Mouse (Mus musculus) gastrocnemius, adult 8-10 months (tissue): Measurements from ENCODE around the gene Tcn2. TPM values are rescaled to one million over a fixed set of nuclear protein-coding genes. Genes with fewer than 3 reads are reported as not detected.
"Not testable (repeated sequence)": the region's sequence is repeated elsewhere in the genome, so short reads cannot be mapped to it uniquely, and the experiment has no call there.

Source experiments
- DNase-seq, 2 experiments: peaks; one replicate each; pipeline ENCODE4 v3.0.0; 2022; ENCODE audit warnings: low spot score in 2 of 2
- total RNA-seq, 4 experiments: library from RNA; stranded (reverse); gene quantifications; 2 replicates each; pipeline ENCODE4 v1.2.4; 2022

The Tcn2 gene
- total RNA-seq, 4 experiments from 2014 or later, result 11.6 to 17.3 (median 13.2) TPM

DNA sequence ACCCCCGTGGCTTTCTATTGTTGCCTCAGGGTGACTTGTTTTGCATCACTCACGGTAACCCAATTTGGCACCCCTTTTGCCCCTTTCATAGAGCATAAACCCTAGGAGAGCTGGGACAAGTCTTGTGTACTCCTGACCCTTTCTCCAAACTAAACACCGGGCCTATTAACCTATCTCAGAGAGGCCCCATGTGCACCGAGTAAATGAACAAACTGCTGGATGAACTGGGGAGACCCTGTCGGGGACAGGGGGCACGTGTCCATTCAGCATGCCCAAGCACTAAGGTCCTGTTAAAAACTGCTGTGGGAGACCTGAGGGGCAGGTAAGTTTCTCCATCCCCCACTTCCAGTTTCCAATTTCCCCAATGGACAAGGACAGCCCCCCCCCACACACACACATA is 1.0 kb downstream of the Tcn2 start:
- no peak for DNase-seq

DNA sequence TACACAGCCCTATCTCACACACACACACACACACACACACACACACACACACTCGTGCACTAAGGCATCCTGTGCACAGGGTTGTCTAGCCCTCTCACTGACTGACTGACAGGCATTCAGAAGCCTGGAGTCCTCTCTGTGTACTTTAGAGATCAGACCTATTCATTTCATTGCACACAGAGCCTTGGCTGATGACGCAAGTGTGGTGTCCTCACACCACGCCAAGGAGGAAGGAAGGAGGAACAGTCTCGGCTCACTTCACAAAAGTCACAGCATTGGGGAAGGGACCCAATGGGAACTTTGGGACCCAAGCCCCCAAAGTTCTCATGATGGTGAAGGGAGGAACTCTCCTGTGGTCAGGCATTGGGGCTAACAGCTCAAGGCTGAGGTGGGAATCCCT is 1.9 kb downstream of the Tcn2 start:
- no peak for DNase-seq

DNA sequence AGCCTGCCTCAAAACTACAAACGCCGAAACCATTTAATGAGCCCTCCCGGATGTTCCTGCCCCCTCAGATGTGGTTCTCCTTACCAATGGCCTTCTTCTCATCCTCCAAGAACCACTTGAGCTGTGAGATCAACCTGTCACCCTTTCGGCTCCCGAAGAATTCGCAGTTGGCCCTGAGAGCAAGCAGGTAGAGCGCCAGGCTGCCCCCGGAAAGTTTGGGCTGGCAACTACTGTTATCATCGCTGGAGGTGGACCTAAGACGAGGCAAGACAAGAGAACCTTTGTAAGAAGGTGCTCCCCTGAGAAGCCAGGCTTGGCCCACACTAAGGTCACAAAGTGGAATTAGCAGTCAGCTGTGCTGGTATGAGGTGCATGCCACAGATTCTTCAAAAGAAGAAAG is 6.0 kb downstream of the Tcn2 start:
- DNase-seq, result no peak

DNA sequence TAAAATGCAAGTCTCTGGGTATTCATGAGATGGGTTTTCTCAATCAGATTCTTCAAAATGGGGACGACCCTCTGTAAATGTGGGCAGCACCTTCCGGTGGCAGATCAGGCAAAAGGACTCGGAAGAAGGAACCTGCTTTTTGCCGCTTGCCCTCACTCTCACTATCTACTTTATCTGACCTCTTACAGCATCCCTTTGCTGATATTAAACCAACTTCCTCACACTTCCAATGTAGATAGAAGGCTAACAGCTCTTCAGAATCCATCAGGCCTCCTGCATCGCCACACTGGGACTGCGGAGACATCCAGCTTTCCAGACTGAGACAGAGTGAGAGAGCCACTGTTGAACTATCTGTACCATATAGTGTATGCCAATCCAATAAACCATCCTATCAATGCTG is 9.2 kb downstream of the Tcn2 start:
- no peak for DNase-seq

DNA sequence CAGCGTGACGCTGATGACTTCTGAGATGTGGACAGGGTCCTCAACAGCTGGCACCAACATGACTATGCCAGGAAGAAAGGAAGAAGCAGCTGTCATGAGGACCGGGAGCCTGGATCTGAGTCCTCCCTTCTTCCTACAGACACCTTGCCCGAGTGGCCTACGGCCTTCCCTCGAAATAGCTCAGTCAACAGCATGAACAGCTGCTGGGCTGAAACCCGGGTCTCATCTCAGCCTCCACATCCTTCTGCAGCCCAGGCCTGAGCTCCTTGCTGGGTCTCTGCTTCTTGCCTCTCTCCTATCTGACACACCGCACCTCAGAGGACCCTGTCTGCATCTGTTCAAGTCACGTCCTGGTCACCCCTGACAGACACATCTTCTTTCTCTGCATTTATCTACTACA is 9.8 kb downstream of the Tcn2 start:
- no peak for DNase-seq

DNA sequence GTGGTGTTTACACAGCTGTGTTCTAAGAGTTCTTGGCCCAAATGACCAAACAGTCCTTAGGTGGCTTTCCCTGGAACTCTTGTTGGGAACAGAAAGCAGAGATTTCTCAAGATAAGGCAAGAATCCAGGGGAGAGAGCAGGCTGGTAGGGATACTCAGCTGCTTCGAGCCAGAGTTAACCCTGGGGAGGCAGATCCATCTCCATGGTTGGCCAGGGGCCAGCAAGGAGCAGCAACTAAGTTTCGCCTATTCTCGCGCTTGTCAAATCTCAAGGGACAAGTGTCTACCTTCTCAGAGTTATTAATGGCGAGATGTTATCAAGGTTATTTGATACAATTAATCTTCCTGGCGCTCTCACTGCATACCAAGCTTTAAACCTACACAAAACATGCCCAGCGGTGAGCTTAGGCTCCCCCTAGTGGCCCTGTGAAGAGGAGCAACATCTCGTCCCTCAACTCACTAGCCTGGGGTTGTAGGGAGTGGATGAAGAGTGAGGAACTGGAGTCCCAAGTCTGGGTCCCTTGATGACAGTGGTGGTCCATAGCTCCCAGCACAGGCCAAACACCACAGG is 10.6 kb downstream of the Tcn2 start:
- no peak for DNase-seq

DNA sequence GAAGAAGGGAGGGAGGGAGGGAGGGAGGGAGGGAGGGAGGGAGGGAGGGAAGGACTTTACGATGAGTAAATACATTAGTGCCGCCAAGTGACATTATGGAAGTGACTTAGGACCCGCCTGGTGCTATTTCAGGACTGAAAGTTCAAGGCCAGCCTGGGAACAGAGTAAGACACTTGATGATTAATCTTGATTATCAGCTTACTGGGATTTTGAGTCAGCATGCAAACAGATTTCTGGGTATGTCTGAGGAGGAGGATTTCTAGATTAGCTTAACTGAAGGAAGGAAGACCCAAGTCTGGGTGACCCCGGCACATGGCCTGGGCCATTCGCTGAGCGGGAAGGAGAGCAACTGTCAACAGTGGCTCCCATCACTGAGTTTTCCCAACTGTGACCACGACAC is 11.5 kb downstream of the Tcn2 start:
- DNase-seq, result no peak

DNA sequence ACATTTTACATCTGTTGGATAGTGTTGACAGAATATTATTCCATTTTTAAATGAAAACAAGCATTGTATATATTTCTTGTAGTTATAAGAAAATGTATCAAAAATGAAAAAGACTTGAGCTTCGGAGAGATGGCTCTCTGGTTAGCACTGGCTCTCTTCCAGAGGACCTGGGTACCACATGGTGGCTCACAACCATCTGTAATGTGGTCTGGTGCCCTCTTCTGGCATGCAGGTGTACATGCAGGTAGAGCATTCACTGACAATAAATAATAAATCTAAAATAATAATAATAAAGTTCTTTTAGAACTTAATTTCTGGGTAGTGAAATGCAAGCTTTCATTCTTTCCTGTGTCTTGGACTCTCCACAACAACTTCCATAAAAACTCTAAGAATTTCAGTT is 13.2 kb downstream of the Tcn2 start:
- no peak for DNase-seq

DNA sequence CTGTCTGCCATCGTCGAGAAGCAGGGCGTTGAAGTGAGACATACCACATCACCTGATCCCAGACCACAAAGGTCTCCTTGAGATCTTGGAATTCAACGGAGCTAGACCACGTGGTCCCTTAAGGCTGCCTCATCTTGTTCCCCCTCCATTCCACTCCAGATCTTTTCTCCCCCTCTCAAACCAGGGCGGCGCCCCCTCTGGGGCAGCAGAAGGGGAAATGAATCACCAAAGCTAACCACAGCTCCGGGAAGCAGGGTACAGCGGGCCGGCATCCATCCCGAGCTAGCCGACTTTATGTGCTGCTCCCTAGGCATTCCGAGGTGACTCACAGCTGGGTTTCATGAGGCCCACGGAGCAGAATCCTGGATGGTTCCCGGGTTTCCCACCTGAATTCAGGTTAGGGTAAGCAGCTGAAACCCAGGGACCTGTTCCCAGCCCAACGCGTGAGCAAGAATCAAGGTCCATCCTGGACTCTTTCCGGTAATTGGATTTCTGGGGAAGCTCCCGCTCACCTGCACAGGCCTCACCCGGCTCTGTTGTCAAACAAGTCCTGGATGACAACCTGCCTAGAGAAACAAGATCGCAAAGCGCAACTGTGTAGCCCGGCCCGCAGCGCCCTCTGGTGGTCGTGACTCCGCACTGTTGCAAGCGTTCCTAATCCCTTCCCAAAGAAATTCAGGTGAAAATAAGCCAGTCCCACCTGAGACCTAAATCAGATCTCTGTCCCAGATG is 17.7 kb downstream of the Tcn2 start, which contains the start of gene Slc35e4:
Slc35e4 (minus strand) TSS at position 556 of the 732 bp plus-strand sequence.
- peak; percentile 58 to 63 for DNase-seq

DNA sequence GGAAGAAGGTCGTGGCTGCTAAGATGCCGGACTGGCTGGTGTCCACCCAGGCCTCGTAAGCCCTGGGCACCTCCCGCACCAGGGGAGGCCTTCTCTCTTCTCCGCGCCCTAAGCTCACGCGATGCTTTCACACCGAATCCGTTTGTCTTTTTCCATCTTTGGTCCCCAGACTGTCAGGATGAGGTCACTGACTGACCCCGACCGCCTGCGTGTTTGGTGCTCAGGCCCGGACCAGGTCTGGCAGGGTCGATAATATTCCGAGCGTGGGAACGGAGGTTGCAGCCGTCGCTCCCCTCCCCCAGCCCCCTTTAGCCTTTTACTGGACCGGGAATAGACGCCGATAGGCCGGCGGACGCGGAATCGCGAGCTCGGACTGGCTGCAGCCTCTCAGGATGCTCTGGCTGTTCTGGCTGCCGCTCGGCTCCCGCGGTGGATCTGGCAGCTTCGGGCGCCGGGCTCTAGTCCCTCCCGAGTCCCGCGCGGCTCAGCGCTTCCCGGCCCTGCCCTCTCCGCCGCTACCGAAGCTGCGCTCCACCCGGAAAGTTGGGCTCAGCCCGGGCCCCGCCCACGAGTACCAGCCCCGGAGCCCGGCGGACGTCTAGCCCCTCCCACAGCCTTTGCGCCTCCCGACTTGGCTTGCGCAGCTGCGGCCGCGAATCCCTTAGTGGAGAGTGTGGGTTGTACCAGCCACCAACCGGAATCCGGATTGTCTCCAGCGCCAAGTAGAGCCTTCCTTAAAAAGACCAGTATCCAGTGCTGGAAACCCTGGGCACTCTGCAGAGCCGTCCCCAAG is 18.4 kb downstream of the Tcn2 start:
- DNase-seq, result peak; percentile 90 to 92

DNA sequence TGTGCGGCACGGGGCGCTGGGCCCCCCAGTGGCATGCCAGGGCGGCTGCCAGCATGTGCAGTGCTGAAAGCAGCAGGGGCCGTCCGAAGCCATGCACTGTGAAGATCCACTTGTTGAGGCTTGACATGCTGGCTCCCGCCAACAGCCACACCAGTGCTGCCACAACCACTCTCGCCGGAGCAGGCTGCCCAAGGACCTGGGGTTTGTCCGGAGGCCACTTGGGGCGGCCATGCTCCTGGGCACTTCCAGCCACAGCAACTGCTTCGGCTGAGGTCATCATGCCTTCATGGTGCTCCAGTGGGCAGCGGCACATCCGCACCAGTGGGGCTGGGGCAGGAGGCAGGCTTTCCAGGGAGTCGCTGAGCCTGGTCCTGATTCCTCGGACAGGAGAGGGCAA is 19.1 kb downstream of the Tcn2 start:
- DNase-seq, result peak; percentile 27 to 29

DNA sequence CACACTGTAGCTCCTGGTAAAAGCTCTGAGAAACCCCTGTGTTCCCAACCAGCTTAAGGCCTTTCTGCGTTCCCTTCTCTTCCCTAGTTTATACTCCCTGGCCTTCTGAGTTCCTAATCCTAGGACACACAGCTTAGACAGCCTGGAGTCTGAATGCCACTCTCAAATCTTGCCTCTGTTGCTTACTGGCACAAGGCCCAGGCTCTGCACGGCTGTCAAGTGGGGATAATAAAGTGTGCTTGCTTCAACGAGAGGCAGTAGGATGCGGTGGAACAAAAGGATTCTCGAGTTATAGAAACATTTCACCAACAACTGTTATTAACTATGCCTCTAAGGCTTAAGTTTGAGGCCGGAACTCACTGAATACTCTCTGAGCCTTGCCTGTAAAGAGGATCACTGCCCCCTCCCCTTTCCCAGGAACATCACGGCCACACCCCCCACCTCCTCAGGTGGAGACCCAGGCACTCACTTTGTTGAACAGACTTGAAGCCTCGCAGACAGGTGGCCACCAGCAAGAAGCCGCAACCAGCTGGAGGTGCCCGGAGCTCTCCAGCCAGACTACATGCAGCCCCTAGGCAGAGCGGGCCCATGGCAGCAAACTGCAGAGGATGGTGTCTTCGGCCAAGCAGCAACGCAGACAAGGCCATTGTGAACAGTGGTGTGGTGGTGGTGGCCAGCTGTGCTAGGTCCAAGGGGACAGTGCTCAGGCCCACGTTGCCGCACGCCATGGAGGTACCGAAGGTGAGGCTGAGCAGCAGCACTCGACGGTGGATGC is 19.7 kb downstream of the Tcn2 start:
- no peak for DNase-seq

DNA sequence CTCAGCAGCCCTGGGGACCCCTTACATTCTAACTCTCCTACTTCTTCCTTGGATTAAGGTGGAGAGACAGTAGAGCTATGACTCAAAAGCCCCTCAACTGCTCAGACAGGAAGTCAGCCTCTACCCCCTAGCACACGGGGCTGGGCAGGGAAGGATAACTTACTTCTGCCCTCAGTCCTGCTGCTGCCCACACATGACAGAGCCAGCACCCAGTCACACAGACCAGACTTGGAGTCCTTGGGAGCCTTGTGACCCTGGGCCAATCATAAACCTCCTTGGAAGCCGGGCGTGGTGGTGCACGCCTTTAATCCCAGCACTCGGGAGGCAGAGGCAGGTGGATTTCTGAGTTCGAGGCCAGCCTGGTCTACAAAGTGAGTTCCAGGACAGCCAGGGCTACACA is 20.5 kb downstream of the Tcn2 start:
- DNase-seq, result not testable (repeated sequence)

DNA sequence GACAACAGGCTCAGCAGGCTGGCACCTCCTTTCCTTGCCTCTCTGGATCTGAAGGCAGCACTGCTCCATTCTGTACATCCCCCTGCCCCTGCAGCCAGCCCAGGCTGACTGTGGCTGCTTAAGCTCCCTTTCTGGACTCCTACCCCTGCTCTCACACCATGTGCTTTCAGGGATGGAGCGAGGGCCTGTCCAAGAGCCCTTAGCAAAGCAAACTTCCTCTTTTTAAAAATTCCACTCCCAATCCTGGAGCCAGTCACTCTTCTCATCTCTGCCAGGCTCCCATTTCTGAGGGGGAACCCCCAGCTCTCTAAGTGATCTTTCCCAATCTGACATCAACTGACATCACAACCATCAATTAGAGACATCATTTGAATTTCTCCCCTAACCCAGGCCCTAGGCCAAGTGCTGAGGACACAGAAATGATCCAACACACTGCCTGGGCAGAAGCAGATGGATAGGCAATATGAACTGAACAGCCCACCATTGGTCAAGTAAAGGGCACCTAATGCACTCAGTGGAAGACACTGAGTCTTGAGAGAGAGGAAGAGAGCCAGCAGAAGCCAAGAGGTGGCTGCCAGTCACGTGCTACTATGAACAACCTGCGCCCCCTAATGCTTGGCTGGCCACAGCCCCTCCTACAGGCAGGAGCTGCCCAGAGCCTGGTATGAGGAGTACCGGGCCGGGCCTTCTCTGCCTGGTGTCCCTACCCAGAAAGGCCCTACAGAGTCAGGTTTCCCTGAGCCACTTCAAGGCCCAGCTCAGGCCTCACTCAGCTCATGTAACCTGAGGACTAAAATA is 21.2 kb downstream of the Tcn2 start:
- DNase-seq, result peak; percentile 69 to 80

DNA sequence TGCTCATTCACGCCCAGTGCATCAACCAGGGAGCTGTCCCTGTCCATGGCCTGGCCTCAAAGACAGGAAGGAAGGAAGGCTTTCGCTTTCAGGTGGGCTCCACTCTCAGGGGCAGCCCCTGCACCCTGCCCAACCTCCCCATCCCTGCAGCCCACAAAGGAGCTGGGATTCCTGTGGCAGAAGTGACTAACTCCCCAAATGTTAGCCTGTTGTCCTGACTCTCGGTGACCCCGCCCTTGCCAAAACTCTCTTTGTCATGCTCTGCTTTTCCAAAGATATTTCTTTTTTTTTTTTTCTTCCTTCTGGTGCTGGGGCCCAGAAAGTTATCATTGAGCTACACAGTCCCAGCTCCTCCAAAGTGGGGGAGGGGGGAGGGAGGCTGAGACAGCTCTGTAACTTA is 22.7 kb downstream of the Tcn2 start:
- no peak for DNase-seq

DNA sequence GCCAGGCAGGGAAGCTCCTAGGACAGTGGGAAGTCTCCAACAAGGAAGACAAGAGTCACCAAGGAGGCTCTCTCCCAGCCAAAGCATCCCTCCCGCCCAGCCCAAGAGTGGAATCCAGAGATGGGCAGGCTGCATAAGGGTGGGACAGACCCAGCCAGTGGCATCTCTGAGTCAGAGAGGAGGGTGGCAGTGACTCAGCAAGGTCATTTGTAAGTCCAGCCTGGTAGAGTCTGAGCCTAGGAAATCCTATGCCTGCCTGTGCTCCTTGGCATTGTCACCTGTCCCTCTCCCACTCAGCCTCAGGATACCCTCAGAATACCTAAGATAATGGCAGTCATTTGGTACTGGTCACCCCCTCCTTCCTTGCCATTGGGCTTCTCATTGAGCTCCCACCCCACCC is 26.5 kb downstream of the Tcn2 start:
- no peak for DNase-seq

DNA sequence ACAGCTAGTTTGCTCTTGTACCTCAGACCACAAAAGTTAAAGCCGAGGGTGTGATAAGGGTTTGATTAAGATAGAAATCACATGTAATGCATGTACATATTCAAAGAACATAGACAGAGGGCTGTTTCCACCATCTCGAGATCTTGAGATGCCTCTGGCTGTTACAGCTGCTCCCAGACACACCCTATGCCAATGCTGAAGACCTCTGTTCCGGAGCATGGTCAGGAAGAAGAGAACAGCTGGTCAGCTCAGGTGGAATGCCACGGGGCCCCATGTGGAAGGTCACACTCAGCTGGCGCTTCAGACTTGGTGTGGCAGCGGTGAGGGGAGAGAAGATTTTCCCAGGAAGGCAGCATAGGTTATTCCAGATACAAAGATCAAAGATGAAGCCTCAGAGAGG is 27.3 kb downstream of the Tcn2 start:
- DNase-seq, result no peak

DNA sequence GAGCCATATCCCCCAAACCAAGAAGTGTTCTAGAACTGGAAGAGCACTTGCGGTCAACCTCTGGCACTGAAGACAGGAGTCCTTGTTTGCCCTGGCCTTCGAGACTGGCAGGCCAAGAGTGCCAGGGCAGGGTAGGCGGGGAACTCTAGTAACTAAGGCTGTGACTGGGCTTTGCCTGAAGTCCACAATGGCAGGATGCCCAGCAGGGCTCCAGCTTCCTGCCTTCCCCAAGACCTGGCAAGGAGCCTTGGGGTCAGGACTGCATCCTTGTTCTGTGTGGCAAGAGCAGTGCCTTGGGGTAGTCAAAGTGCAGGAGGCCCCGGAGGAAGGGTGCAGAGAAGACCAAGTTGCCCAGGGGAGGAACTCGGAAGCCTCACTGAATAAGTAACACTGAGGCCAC is 28.9 kb downstream of the Tcn2 start:
- peak; percentile 65 to 81 for DNase-seq

DNA sequence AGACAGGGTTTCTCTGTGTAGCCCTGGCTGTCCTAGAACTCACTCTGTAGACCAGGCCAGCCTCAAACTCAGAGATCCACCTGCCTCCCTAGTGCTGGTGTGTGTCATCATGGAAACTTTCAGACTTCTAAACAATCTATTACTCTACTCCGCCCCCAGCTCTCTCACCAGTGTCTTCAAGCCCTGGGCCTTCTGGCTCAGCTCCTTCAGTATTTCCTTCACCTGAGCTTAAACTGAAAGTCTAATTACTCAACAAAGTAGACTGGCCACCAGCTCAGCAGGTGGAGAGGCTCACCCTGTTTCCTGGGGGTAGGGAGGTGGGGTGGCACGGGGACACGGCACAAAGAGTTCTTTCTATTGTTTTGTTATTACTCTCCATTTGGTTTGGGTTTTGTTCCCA is 29.4 kb downstream of the Tcn2 start:
- no peak for DNase-seq

DNA sequence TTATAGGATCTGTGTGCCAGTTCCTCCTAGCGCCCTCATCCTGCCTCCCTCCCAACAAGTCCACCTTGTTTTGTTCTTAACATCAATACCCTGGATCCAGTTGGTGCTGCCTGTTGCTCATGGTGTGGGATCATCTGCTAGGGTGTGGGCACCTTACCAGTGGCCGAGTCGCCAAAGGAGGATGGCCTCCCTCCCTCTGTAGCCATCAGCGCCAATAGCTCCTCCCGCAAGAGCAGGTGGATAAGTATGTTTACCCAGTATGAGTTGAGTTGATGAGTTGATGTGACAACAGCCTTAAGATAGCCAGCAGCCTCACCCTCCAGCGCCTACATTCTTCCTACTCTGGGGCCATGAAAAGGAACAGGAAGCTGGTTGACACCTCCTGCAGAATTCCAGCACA is 31.7 kb downstream of the Tcn2 start:
- no peak for DNase-seq

DNA sequence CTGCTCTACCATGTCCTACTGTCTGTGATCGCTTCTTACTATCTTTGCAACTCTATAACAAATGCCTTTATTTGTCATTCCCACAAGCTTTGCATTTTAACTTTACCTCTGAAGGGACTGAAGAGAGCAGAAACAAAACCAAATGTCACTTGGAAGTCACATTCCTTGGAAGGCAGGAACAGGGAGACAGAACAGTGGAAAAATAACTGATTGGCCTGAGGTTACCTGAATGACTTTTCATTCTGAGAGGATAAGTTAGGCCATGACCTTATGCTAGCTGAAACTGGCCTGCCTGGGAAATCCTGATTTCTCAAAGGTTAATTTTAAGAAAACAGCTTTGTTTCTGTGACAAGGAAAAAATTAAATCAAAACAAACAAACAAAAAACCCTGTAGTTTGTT is 36.0 kb downstream of the Tcn2 start:
- DNase-seq, result no peak
